Mouse (Mus musculus) neural tube, embryonic 12.5 days (tissue): ENCODE data around the gene Rtn4rl1. TPM values are rescaled to one million over a fixed set of nuclear protein-coding genes. Genes with fewer than 3 reads are reported as not detected.
"Not testable (repeated sequence)": the region's sequence is repeated elsewhere in the genome, so short reads cannot be mapped to it uniquely, and the experiment has no call there.

Experiments
- ATAC-seq: fragments of 200-750 bp; cut with Nextera tagmentation; 2 replicates; pipeline ENCODE4 v1.8.0; 2017; ENCODE audit warnings: low read depth, mild to moderate bottlenecking, moderate TSS enrichment, moderate library complexity; ENCODE audit not compliant: low FRiP score
- H3K27ac ChIP-seq: fragments of 300-500 bp; sonication (generic); 2 replicates; pipeline ENCODE4 v1.5.1; 2016
- H3K27me3 ChIP-seq: fragments of 300-500 bp; sonication (generic); replicated peaks from 2 replicates; pipeline ENCODE4 v1.6.1; 2016; ENCODE audit warnings: mild to moderate bottlenecking
- H3K36me3 ChIP-seq: fragments of 300-500 bp; sonication (generic); 2 replicates; pipeline ENCODE4 v1.6.1; 2016; ENCODE audit warnings: mild to moderate bottlenecking
- H3K4me1 ChIP-seq: fragments of 300-500 bp; sonication (generic); 2 replicates; pipeline ENCODE4 v1.6.1; 2016
- H3K4me2 ChIP-seq: fragments of 300-500 bp; sonication (generic); replicated peaks from 2 replicates; pipeline ENCODE4 v1.6.1; 2016; ENCODE audit warnings: mild to moderate bottlenecking
- H3K4me3 ChIP-seq: fragments of 300-500 bp; sonication (generic); 2 replicates; pipeline ENCODE4 v1.5.1; 2016
- H3K9ac ChIP-seq: fragments of 300-500 bp; sonication (generic); 2 replicates; pipeline ENCODE4 v1.6.1; 2016; ENCODE audit warnings: mild to moderate bottlenecking
- H3K9me3 ChIP-seq: fragments of 300-500 bp; sonication (generic); 2 replicates; pipeline ENCODE4 v1.6.1; 2016; ENCODE audit warnings: mild to moderate bottlenecking
- WGBS: fragments of 180-500 bp; shearing (Covaris S2); methylation state at CpG from one replicate; pipeline ENCODE4 v1.1.7; 2016; 5-methylcytosine and 5-hydroxymethylcytosine counted together
- polyA plus RNA-seq: library from polyadenylated mRNA; unstranded; fragments of >200 nt; fragmentation: Nextera tagmentation; extraction: Ambion mirVana; gene quantifications from 2 replicates; pipeline ENCODE4 v1.2.1, GENCODE M21; 2016

Gene Rtn4rl1
- polyA plus RNA-seq, 1 experiment from 2014 or later = 14.5 TPM

GRCm38 (mm10) chr11:75167643-75168589 lies 25.7 kb upstream of the Rtn4rl1 start:
- WGBS = 2% methylated on average over 57 of the region's 63 CpGs
- Histone ChIP-seq H3K36me3 (peaks cover 13% of the 10 kb centered on the region), H3K27ac (no peak overlapping the region), H3K27me3 (peaks cover 100% of the 10 kb centered on the region), H3K4me2 (peak overlapping the region; percentile 89), H3K9ac (peak overlapping the region; percentile 60), H3K4me3 (peak overlapping the region; percentile 52), H3K9me3 (no peaks in the 10 kb centered on the region), H3K4me1 (peaks cover 74% of the 10 kb centered on the region)
- no peak for ATAC-seq

GRCm38 (mm10) chr11:75168590-75169361 lies 24.8 kb upstream of the Rtn4rl1 start:
- peaks cover 96% of the 10 kb centered on the region for H3K27me3 ChIP-seq
- H3K36me3 ChIP-seq = peaks cover 4% of the 10 kb centered on the region; the same call in 1 of the 2 replicates
- H3K9ac ChIP-seq = peak overlapping the region; percentile 60
- peak overlapping the region; percentile 20; the same call in 1 of the 2 replicates for H3K27ac ChIP-seq
- no peaks in the 10 kb centered on the region for H3K9me3 ChIP-seq
- H3K4me1 ChIP-seq = peaks cover 81% of the 10 kb centered on the region
- no peak for ATAC-seq
- WGBS = 1% methylated on average over 79 of the region's 83 CpGs
- H3K4me2 ChIP-seq = peak overlapping the region; percentile 89
- peak overlapping the region; percentile 52 for H3K4me3 ChIP-seq

- H3K27ac ChIP-seq = peak within 1 kb of the TSS; percentile 20; the same call in 1 of the 2 replicates
- no peak for ATAC-seq
- H3K4me2 ChIP-seq = peak within 1 kb of the TSS; percentile 89
- peak within 1 kb of the TSS; percentile 52 for H3K4me3 ChIP-seq
- 9% methylated on average over 23 of the region's 23 CpGs for WGBS
- peaks cover 85% of the 10 kb centered on the region for H3K4me1 ChIP-seq
- peak within 1 kb of the TSS; percentile 60 for H3K9ac ChIP-seq
- H3K36me3 ChIP-seq = no peaks in the 10 kb centered on the region
- H3K9me3 ChIP-seq = no peaks in the 10 kb centered on the region
- peaks cover 88% of the 10 kb centered on the region for H3K27me3 ChIP-seq
Measured at GRCm38 (mm10) chr11:75169405-75170080, 24.0 kb upstream of the Rtn4rl1 start, which contains the start of gene Hic1. Hic1 (minus strand) TSS chr11:75169519.

GRCm38 (mm10) chr11:75170136-75170751 lies 23.3 kb upstream of the Rtn4rl1 start:
- H3K4me3 ChIP-seq = peak overlapping the region; percentile 36
- H3K9me3 ChIP-seq = no peaks in the 10 kb centered on the region
- H3K4me1 ChIP-seq = peaks cover 83% of the 10 kb centered on the region
- ATAC-seq = peak; percentile 18
- under 1% methylated on average over 38 of the region's 38 CpGs for WGBS
- no peak overlapping the region for H3K27ac ChIP-seq
- no peaks in the 10 kb centered on the region for H3K36me3 ChIP-seq
- H3K4me2 ChIP-seq = peak overlapping the region; percentile 89
- peaks cover 81% of the 10 kb centered on the region for H3K27me3 ChIP-seq
- peak overlapping the region; percentile 38; the same call in 1 of the 2 replicates for H3K9ac ChIP-seq

- 7% methylated on average over 17 of the region's 17 CpGs for WGBS
- H3K4me2 ChIP-seq = peak overlapping the region; percentile 85
- no peak overlapping the region for H3K9ac ChIP-seq
- H3K9me3 ChIP-seq = no peaks in the 10 kb centered on the region
- no peak overlapping the region for H3K27ac ChIP-seq
- no peaks in the 10 kb centered on the region for H3K36me3 ChIP-seq
- peaks cover 70% of the 10 kb centered on the region for H3K27me3 ChIP-seq
- no peak overlapping the region; the same call in 1 of the 2 replicates for H3K4me3 ChIP-seq
- ATAC-seq = no peak
- H3K4me1 ChIP-seq = peaks cover 72% of the 10 kb centered on the region
Measured at GRCm38 (mm10) chr11:75171186-75171865, 22.3 kb upstream of the Rtn4rl1 start.

- Histone ChIP-seq H3K4me2 (peak overlapping the region; percentile 85), H3K9me3 (no peaks in the 10 kb centered on the region), H3K4me3 (peak overlapping the region; percentile 68), H3K27ac (no peak overlapping the region), H3K27me3 (peaks cover 59% of the 10 kb centered on the region), H3K36me3 (peaks cover 5% of the 10 kb centered on the region), H3K9ac (peak overlapping the region; percentile 56), H3K4me1 (peaks cover 64% of the 10 kb centered on the region)
- no peak for ATAC-seq
- WGBS = under 1% methylated on average over 75 of the region's 75 CpGs
Measured at GRCm38 (mm10) chr11:75172151-75173094, 21.2 kb upstream of the Rtn4rl1 start.

GRCm38 (mm10) chr11:75173095-75173798 lies 20.3 kb upstream of the Rtn4rl1 start:
- H3K9me3 ChIP-seq = no peaks in the 10 kb centered on the region
- peaks cover 9% of the 10 kb centered on the region for H3K36me3 ChIP-seq
- peak; percentile 64 for ATAC-seq
- H3K4me3 ChIP-seq = peak overlapping the region; percentile 68
- peaks cover 64% of the 10 kb centered on the region for H3K4me1 ChIP-seq
- H3K4me2 ChIP-seq = peak overlapping the region; percentile 85
- H3K27ac ChIP-seq = peak overlapping the region; percentile 62; the same call in 1 of the 2 replicates
- WGBS = under 1% methylated on average over 66 of the region's 71 CpGs
- peaks cover 51% of the 10 kb centered on the region for H3K27me3 ChIP-seq
- peak overlapping the region; percentile 56 for H3K9ac ChIP-seq

- ATAC-seq = no peak
- Histone ChIP-seq H3K4me1 (peaks cover 58% of the 10 kb centered on the region), H3K4me2 (peak overlapping the region; percentile 85), H3K4me3 (peak overlapping the region; percentile 68), H3K9me3 (no peaks in the 10 kb centered on the region), H3K27me3 (peaks cover 46% of the 10 kb centered on the region), H3K9ac (peak overlapping the region; percentile 56), H3K27ac (0 out of 2 replicates have a peak overlapping the region, but pooled peaks have one; percentile 62), H3K36me3 (peaks cover 9% of the 10 kb centered on the region)
- 2% methylated on average over 15 of the region's 15 CpGs for WGBS
Measured at GRCm38 (mm10) chr11:75173799-75174165, 19.8 kb upstream of the Rtn4rl1 start.

GRCm38 (mm10) chr11:75174574-75174973 lies 19.0 kb upstream of the Rtn4rl1 start:
- not testable (repeated sequence) for H3K27ac ChIP-seq, ATAC-seq, H3K9ac ChIP-seq, H3K9me3 ChIP-seq, H3K4me2 ChIP-seq, H3K4me3 ChIP-seq, H3K36me3 ChIP-seq
- Histone ChIP-seq H3K4me1 (peaks cover 50% of the 10 kb centered on the region), H3K27me3 (peaks cover 38% of the 10 kb centered on the region)
- 77% methylated on average over 6 of the region's 6 CpGs for WGBS

GRCm38 (mm10) chr11:75178011-75178410 lies 15.6 kb upstream of the Rtn4rl1 start:
- H3K9me3 ChIP-seq = no peaks in the 10 kb centered on the region
- peaks cover 21% of the 10 kb centered on the region for H3K4me1 ChIP-seq
- peaks cover 3% of the 10 kb centered on the region for H3K27me3 ChIP-seq
- H3K36me3 ChIP-seq = peaks cover 24% of the 10 kb centered on the region
- H3K4me2 ChIP-seq = peak overlapping the region; percentile 85
- 51% methylated on average over 12 of the region's 12 CpGs for WGBS
- 0 out of 2 replicates have a peak overlapping the region, but pooled peaks have one; percentile 15 for H3K27ac ChIP-seq
- peak overlapping the region; percentile 73 for H3K9ac ChIP-seq
- peak overlapping the region; percentile 76 for H3K4me3 ChIP-seq
- no peak for ATAC-seq
